Mouse (Mus musculus): ENCODE measurements around the gene Olfr676.

The Olfr676 gene

GRCm38 (mm10) chr7:105032398-105032797, at the start of gene Olfr676:
TSS of gene Olfr676 (plus strand) at chr7:105032698.
- no peak for DNase-seq (ENCODE audit: low read depth, low spot score)

GRCm38 (mm10) chr7:105001929-105002328, 30.6 kb upstream of the Olfr676 start, which contains the start of gene Olfr672:
TSS of gene Olfr672 (minus strand) at chr7:105002029.
- DNase-seq (ENCODE audit: low read depth, low spot score), result no peak

- peak; percentile 4 for DNase-seq (ENCODE audit: low read depth, low spot score)
Measured at GRCm38 (mm10) chr7:105022530-105022929, 10.0 kb upstream of the Olfr676 start.

GRCm38 (mm10) chr7:105028360-105028759, 4.1 kb upstream of the Olfr676 start, which contains the start of gene Olfr675:
TSS of gene Olfr675 (minus strand) at chr7:105028460.
- DNase-seq (ENCODE audit: low read depth, low spot score), result no peak

- DNase-seq (ENCODE audit: low read depth, low spot score), result peak; percentile 27
Measured at GRCm38 (mm10) chr7:105033836-105034235, 1.3 kb downstream of the Olfr676 start.

- DNase-seq (ENCODE audit: low read depth, low spot score), result no peak
Measured at GRCm38 (mm10) chr7:105058951-105059350, 26.5 kb downstream of the Olfr676 start.

- DNase-seq (ENCODE audit: low read depth, low spot score), result no peak
Measured at GRCm38 (mm10) chr7:105064175-105064574, 31.7 kb downstream of the Olfr676 start, which contains the start of gene Olfr678. TSS of gene Olfr678 (plus strand) at chr7:105064475.

GRCm38 (mm10) chr7:105080905-105081304, 48.4 kb downstream of the Olfr676 start, which contains the start of gene Olfr679:
TSS of gene Olfr679 (plus strand) at chr7:105081205.
- no peak for DNase-seq (ENCODE audit: low read depth, low spot score)
